Mouse (Mus musculus) ES-E14 (cell line): ENCODE measurements around the gene P2rx1. TPM values are rescaled to one million over a fixed set of nuclear protein-coding genes. Genes with fewer than 3 reads are reported as not detected.
A peak's percentile ranks its signal among the peaks of the same experiment; 100 is the strongest.

Experiments used
- DNase-seq: peaks from one replicate; pipeline ENCODE4 v3.0.0-alpha.2; 2013; ENCODE audit warnings: low read depth, low spot score
- H3K27ac ChIP-seq: 2 replicates; pipeline ENCODE4 v1.5.1; 2012; ENCODE audit warnings: low read depth, mild to moderate bottlenecking, low read length, moderate library complexity, mixed read lengths; ENCODE audit not compliant: poor library complexity, insufficient read depth, severe bottlenecking
- H3K36me3 ChIP-seq: 2 replicates; pipeline ENCODE4 v1.6.1; 2012; ENCODE audit warnings: mild to moderate bottlenecking, low read length, moderate library complexity, mixed read lengths; ENCODE audit not compliant: control insufficient read depth, poor library complexity, insufficient read depth, severe bottlenecking
- H3K4me1 ChIP-seq, 2 experiments: fragments of 150-350 bp in 1 of 2; sonication (generic) in 1 of 2; 2 replicates each; pipeline ENCODE4 v1.6.1; 2012; ENCODE audit warnings: low read length in 2 of 2, mild to moderate bottlenecking in 1 of 2, mixed read lengths in 1 of 2; ENCODE audit not compliant: control insufficient read depth in 2 of 2, insufficient read depth in 2 of 2, poor library complexity in 1 of 2
- H3K4me3 ChIP-seq, 2 experiments: fragments of 150-350 bp in 1 of 2; sonication (generic) in 1 of 2; 2 replicates each; pipeline ENCODE4 v1.5.1; 2012; ENCODE audit warnings: low read length in 2 of 2, low read depth in 1 of 2, mild to moderate bottlenecking in 1 of 2, mixed read lengths in 1 of 2; ENCODE audit not compliant: insufficient read depth in 1 of 2, poor library complexity in 1 of 2, severe bottlenecking in 1 of 2
- H3K9ac ChIP-seq: 2 replicates; pipeline ENCODE4 v1.6.1; 2012; ENCODE audit warnings: low read depth, mild to moderate bottlenecking, low read length, mixed read lengths; ENCODE audit not compliant: poor library complexity, insufficient read depth, severe bottlenecking
- H3K9me3 ChIP-seq: fragments of 150-350 bp; sonication (generic); 2 replicates; pipeline ENCODE4 v1.6.1; 2012; ENCODE audit warnings: low read depth, mild to moderate bottlenecking, low read length; ENCODE audit not compliant: control insufficient read depth, insufficient read depth
- CHD2 ChIP-seq: IDR thresholded peaks from 2 replicates; pipeline ENCODE4 v1.6.1; 2014; ENCODE audit warnings: mild to moderate bottlenecking, low read depth, low read length, inconsistent platforms
- HCFC1 ChIP-seq: IDR thresholded peaks from 2 replicates; pipeline ENCODE4 v1.6.1; 2012; ENCODE audit warnings: low read length, inconsistent platforms, borderline replicate concordance; ENCODE audit not compliant: insufficient read depth
- MAFK ChIP-seq: IDR thresholded peaks from 2 replicates; pipeline ENCODE4 v1.6.1; 2014; ENCODE audit warnings: mild to moderate bottlenecking, low read depth, low read length, inconsistent platforms; ENCODE audit not compliant: insufficient read depth
- ZC3H11A ChIP-seq: IDR thresholded peaks from 2 replicates; pipeline ENCODE4 v1.6.1; 2012; ENCODE audit warnings: low read depth, mild to moderate bottlenecking, inconsistent platforms, low read length, borderline replicate concordance
- ZNF384 ChIP-seq: IDR thresholded peaks from 2 replicates; pipeline ENCODE4 v1.6.1; 2012; ENCODE audit warnings: low read depth, low read length, inconsistent platforms
- in situ Hi-C, 2 experiments: fragments of 600-800 bp; cut with MboI; formaldehyde crosslinking; loops; one replicate each; pipeline ENCODE4 v1.15.1; 2025; ENCODE audit warnings: low sequenced_read_pairs in 2 of 2, inconsistent platforms in 1 of 2; ENCODE audit not compliant: unreplicated experiment in 2 of 2
- total RNA-seq: library from RNA; depleted of rRNA; stranded (reverse); fragments of 300-350 nt; gene quantifications from 2 replicates; pipeline ENCODE4 v1.2.3, GENCODE M21; 2012

The P2rx1 gene
- total RNA-seq, 1 experiment = 0.36 TPM

GRCm38 (mm10) chr11:72990688-72991087 is 8.2 kb upstream of the P2rx1 start:
- Histone ChIP-seq H3K4me1 (peaks cover 0 to 7% of the 10 kb centered on the region in 2 experiments; a peak in 2 of 4 replicates), H3K9ac (no peak overlapping the region), H3K4me3 (no peak overlapping the region), H3K36me3 (no peaks in the 10 kb centered on the region), H3K27ac (no peak overlapping the region), H3K9me3 (no peaks in the 10 kb centered on the region)
- DNase-seq = no peak
- in situ Hi-C loops = no loop called here
- TF ChIP-seq MAFK (no peak), ZNF384 (no peak), ZC3H11A (no peak), HCFC1 (no peak), CHD2 (no peak)

GRCm38 (mm10) chr11:72991961-72992360 is 6.9 kb upstream of the P2rx1 start:
- TF ChIP-seq ZC3H11A = no peak
- TF ChIP-seq CHD2 = no peak
- no peak for TF ChIP-seq MAFK
- no peak for TF ChIP-seq HCFC1
- no peak for TF ChIP-seq ZNF384
- no peak overlapping the region for H3K9ac ChIP-seq
- no peaks in the 10 kb centered on the region for H3K36me3 ChIP-seq
- no peak for DNase-seq
- H3K4me1 ChIP-seq = peaks cover 0 to 3% of the 10 kb centered on the region in 2 experiments; a peak in 2 of 4 replicates
- no peak overlapping the region for H3K27ac ChIP-seq
- H3K4me3 ChIP-seq = no peak overlapping the region
- no peaks in the 10 kb centered on the region for H3K9me3 ChIP-seq
- in situ Hi-C loops = no loop called here

- Histone ChIP-seq H3K27ac (no peak overlapping the region), H3K4me1 (peaks cover 0 to 5% of the 10 kb centered on the region in 2 experiments; a peak in 1 of 4 replicates), H3K9ac (no peak overlapping the region), H3K4me3 (no peak overlapping the region), H3K36me3 (no peaks in the 10 kb centered on the region), H3K9me3 (no peaks in the 10 kb centered on the region)
- DNase-seq = no peak
- in situ Hi-C loops = no loop called here
- TF ChIP-seq ZNF384 (no peak), CHD2 (no peak), MAFK (no peak), HCFC1 (no peak), ZC3H11A (no peak)
These were observed 2.6 kb upstream of the P2rx1 start for GRCm38 (mm10) chr11:72996346-72996745.

- Histone ChIP-seq H3K4me1 (peaks cover 0 to 5% of the 10 kb centered on the region in 2 experiments; a peak in 1 of 4 replicates), H3K4me3 (no peak overlapping the region), H3K9me3 (no peaks in the 10 kb centered on the region), H3K27ac (no peak overlapping the region), H3K9ac (no peak overlapping the region), H3K36me3 (no peaks in the 10 kb centered on the region)
- TF ChIP-seq CHD2 = no peak
- peak; percentile 64; the same call in 1 of the 2 replicates for TF ChIP-seq ZNF384
- no peak for TF ChIP-seq ZC3H11A
- TF ChIP-seq MAFK = no peak
- TF ChIP-seq HCFC1 = no peak
- DNase-seq = no peak
- in situ Hi-C loops = no loop called here
These were observed 2.1 kb upstream of the P2rx1 start for GRCm38 (mm10) chr11:72996781-72997180.
